Mouse (Mus musculus): Measurements from ENCODE around the gene Eml2. TPM values are rescaled to one million over a fixed set of nuclear protein-coding genes. Genes with fewer than 3 reads are reported as not detected.

The Eml2 gene
- polyA plus RNA-seq, 1 experiment: 0.25 TPM

GRCm38 (mm10) chr7:19179936-19180335 lies 3.7 kb downstream of the Eml2 start:
- TF ChIP-seq TAL1 (IDR thresholded peaks at IDR 0.05; ENCODE audit: low read length): no peak
- TF ChIP-seq GATA1 (IDR thresholded peaks at IDR 0.05; ENCODE audit: low read length): no peak

DNA sequence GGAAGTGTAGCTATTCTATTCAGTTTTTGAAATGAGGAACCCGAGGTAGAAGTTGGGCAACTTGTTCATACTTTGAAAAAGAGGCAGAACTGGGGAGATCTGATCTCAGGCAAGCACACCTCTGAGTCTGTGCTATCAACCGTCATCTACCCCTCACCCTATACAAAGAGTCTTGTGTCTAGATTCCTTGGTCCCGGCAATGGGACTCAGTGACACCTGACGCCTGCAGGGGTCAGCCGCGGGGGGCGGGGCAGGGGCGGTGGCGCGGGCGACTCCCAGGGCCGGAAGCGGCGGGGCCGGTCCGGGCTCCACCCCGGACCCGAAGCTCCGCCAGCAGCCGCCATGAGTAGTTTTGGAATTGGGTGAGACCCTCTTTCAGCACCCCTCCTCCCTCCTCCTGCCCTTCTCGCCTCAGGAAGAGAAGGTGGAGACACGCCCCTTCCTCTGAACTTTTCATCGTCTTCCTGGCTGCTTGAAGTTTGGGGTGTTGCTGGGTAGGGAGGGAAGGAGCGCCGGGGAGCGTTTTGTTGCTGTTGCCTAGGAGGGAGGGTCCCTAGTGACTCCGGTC lies 4.7 kb downstream of the Eml2 start:
- TF ChIP-seq GATA1 (IDR thresholded peaks at IDR 0.05; ENCODE audit: low read length) (no peak), TAL1 (IDR thresholded peaks at IDR 0.05; ENCODE audit: low read length) (no peak)
- peak overlapping the region; percentile 67 for H3K4me3 ChIP-seq (replicated peaks)
- H3K36me3 ChIP-seq (ENCODE audit: control insufficient read depth): peaks cover 2% of the 10 kb centered on the region; the same call in 1 of the 2 replicates
- H3K9me3 ChIP-seq (ENCODE audit: control insufficient read depth, low read length): peaks cover 9% of the 10 kb centered on the region
- peaks cover 45% of the 10 kb centered on the region for H3K4me1 ChIP-seq (ENCODE audit: control insufficient read depth)
- peaks cover 57% of the 10 kb centered on the region for H3K27me3 ChIP-seq (ENCODE audit: control insufficient read depth)

More at GRCm38 (mm10) chr7:19179936-19180335, 3.7 kb downstream of the Eml2 start:
- Histone ChIP-seq H3K36me3 (ENCODE audit: control insufficient read depth) (peaks cover 2% of the 10 kb centered on the region; the same call in 1 of the 2 replicates), H3K4me1 (ENCODE audit: control insufficient read depth) (peaks cover 45% of the 10 kb centered on the region), H3K27me3 (ENCODE audit: control insufficient read depth) (peaks cover 66% of the 10 kb centered on the region), H3K9me3 (ENCODE audit: control insufficient read depth, low read length) (peaks cover 9% of the 10 kb centered on the region), H3K4me3 (replicated peaks) (no peak overlapping the region)

DNA sequence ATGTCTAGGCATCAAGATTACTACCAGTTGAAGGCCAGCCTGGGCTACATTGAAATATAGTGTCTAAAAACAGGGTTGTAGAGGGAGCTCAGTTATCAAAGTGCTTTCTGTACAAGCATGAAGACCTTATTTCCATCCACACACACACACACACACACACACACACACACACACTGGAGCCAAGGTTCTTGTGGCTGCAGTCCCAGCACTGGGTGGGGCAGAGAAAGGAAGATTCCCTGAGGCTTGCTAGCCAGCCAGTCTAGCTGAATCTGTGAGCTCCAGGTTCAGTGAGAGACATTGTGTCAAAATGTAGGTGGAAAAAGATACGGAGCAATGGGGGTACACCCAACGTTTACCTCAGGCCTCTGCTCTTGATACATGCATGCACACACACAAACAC lies 8.0 kb downstream of the Eml2 start:
- TF ChIP-seq GATA1 (IDR thresholded peaks at IDR 0.05; ENCODE audit: low read length) (no peak), TAL1 (IDR thresholded peaks at IDR 0.05; ENCODE audit: low read length) (no peak)
- H3K4me1 ChIP-seq (ENCODE audit: control insufficient read depth): peaks cover 27% of the 10 kb centered on the region
- peaks cover 2% of the 10 kb centered on the region; the same call in 1 of the 2 replicates for H3K36me3 ChIP-seq (ENCODE audit: control insufficient read depth)
- H3K4me3 ChIP-seq (replicated peaks): no peak overlapping the region
- H3K9me3 ChIP-seq (ENCODE audit: control insufficient read depth, low read length): no peaks in the 10 kb centered on the region; the same call in 1 of the 2 replicates
- H3K27me3 ChIP-seq (ENCODE audit: control insufficient read depth): peaks cover 24% of the 10 kb centered on the region

DNA sequence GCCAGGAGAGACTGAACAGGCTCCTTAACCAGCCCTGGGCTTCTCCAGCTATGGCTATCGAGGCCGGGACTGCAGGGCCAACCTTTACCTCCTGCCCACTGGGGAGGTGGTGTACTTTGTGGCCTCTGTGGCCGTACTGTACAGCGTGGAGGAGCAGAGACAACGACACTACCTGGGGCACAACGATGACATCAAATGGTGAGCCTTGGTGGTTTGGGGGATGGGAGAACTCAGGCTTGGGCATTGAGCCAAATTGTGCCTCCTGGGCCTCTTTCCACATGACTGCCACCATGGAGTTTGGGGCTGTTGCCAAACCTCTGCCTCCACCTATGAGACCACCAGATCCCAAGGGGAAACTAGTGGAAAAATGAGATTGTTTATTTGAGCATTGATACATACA lies 8.5 kb downstream of the Eml2 start:
- Histone ChIP-seq H3K4me1 (ENCODE audit: control insufficient read depth) (peaks cover 22% of the 10 kb centered on the region), H3K9me3 (ENCODE audit: control insufficient read depth, low read length) (no peaks in the 10 kb centered on the region), H3K4me3 (replicated peaks) (no peak overlapping the region), H3K27me3 (ENCODE audit: control insufficient read depth) (peaks cover 19% of the 10 kb centered on the region), H3K36me3 (ENCODE audit: control insufficient read depth) (peaks cover 2% of the 10 kb centered on the region; the same call in 1 of the 2 replicates)
- TF ChIP-seq TAL1 (IDR thresholded peaks at IDR 0.05; ENCODE audit: low read length): no peak
- TF ChIP-seq GATA1 (IDR thresholded peaks at IDR 0.05; ENCODE audit: low read length): no peak

GRCm38 (mm10) chr7:19194676-19195075 lies 18.5 kb downstream of the Eml2 start:
- peaks cover 3% of the 10 kb centered on the region; the same call in 1 of the 2 replicates for H3K9me3 ChIP-seq (ENCODE audit: control insufficient read depth, low read length)
- TF ChIP-seq TAL1 (IDR thresholded peaks at IDR 0.05; ENCODE audit: low read length) (no peak), GATA1 (IDR thresholded peaks at IDR 0.05; ENCODE audit: low read length) (no peak)
- H3K4me3 ChIP-seq (replicated peaks): no peak overlapping the region
- peaks cover 4% of the 10 kb centered on the region; the same call in 1 of the 2 replicates for H3K4me1 ChIP-seq (ENCODE audit: control insufficient read depth)
- H3K36me3 ChIP-seq (ENCODE audit: control insufficient read depth): peaks cover 12% of the 10 kb centered on the region; the same call in 1 of the 2 replicates
- no peaks in the 10 kb centered on the region for H3K27me3 ChIP-seq (ENCODE audit: control insufficient read depth)

DNA sequence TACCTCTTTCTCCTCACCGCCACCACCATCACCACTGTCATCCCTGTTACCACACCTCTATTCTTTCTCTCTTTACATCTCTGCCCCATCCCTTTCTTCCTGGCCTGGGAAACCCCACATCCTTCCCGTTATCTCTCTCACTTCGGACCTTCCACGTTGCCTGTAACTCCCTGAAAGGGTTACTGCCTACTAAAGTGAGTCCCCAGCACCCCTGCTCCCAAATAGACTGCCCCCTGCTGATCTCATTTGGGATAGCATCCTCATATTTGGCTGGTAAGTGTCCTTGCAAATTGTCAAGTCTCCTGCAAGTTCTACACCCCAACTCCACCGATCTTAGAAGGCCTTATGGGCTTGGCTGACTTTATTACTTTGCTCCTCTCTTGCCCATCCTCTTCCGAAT lies 20.5 kb downstream of the Eml2 start:
- Histone ChIP-seq H3K36me3 (ENCODE audit: control insufficient read depth) (peaks cover 13% of the 10 kb centered on the region; the same call in 1 of the 2 replicates), H3K27me3 (ENCODE audit: control insufficient read depth) (no peaks in the 10 kb centered on the region), H3K4me3 (replicated peaks) (no peak overlapping the region), H3K4me1 (ENCODE audit: control insufficient read depth) (peaks cover 4% of the 10 kb centered on the region), H3K9me3 (ENCODE audit: control insufficient read depth, low read length) (peaks cover 3% of the 10 kb centered on the region; the same call in 1 of the 2 replicates)
- TF ChIP-seq GATA1 (IDR thresholded peaks at IDR 0.05; ENCODE audit: low read length) (no peak), TAL1 (IDR thresholded peaks at IDR 0.05; ENCODE audit: low read length) (no peak)

- peaks cover 8% of the 10 kb centered on the region; the same call in 1 of the 2 replicates for H3K36me3 ChIP-seq (ENCODE audit: control insufficient read depth)
- TF ChIP-seq GATA1 (IDR thresholded peaks at IDR 0.05; ENCODE audit: low read length): no peak
- TF ChIP-seq TAL1 (IDR thresholded peaks at IDR 0.05; ENCODE audit: low read length): no peak
- H3K9me3 ChIP-seq (ENCODE audit: control insufficient read depth, low read length): peaks cover 3% of the 10 kb centered on the region; the same call in 1 of the 2 replicates
- peaks cover 12% of the 10 kb centered on the region for H3K4me1 ChIP-seq (ENCODE audit: control insufficient read depth)
- no peaks in the 10 kb centered on the region for H3K27me3 ChIP-seq (ENCODE audit: control insufficient read depth)
- H3K4me3 ChIP-seq (replicated peaks): no peak overlapping the region
Observed at GRCm38 (mm10) chr7:19197985-19198384, 21.8 kb downstream of the Eml2 start.

DNA sequence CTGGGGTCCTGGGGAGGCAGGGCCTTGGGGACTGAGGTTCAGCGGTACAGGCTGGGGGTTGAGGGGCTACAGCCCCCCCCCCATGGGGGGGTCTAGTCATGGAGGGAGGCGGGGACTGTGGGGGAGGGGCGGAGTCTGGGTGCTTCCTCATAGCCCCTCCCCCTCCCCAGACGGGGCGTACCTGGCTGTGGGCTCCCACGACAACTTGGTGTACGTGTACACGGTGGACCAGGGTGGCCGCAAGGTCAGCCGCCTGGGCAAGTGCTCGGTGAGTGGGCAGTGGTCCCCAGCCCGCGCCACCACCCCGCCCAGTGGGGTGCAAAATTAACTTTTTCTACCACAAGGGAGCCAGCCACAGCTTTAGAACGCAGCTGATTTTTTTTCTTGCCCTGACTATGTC lies 25.4 kb downstream of the Eml2 start:
- Histone ChIP-seq H3K27me3 (ENCODE audit: control insufficient read depth) (no peaks in the 10 kb centered on the region), H3K4me1 (ENCODE audit: control insufficient read depth) (peaks cover 12% of the 10 kb centered on the region), H3K36me3 (ENCODE audit: control insufficient read depth) (peaks cover 2% of the 10 kb centered on the region; the same call in 1 of the 2 replicates), H3K9me3 (ENCODE audit: control insufficient read depth, low read length) (no peaks in the 10 kb centered on the region), H3K4me3 (replicated peaks) (no peak overlapping the region)
- no peak for TF ChIP-seq TAL1 (IDR thresholded peaks at IDR 0.05; ENCODE audit: low read length)
- TF ChIP-seq GATA1 (IDR thresholded peaks at IDR 0.05; ENCODE audit: low read length): no peak

DNA sequence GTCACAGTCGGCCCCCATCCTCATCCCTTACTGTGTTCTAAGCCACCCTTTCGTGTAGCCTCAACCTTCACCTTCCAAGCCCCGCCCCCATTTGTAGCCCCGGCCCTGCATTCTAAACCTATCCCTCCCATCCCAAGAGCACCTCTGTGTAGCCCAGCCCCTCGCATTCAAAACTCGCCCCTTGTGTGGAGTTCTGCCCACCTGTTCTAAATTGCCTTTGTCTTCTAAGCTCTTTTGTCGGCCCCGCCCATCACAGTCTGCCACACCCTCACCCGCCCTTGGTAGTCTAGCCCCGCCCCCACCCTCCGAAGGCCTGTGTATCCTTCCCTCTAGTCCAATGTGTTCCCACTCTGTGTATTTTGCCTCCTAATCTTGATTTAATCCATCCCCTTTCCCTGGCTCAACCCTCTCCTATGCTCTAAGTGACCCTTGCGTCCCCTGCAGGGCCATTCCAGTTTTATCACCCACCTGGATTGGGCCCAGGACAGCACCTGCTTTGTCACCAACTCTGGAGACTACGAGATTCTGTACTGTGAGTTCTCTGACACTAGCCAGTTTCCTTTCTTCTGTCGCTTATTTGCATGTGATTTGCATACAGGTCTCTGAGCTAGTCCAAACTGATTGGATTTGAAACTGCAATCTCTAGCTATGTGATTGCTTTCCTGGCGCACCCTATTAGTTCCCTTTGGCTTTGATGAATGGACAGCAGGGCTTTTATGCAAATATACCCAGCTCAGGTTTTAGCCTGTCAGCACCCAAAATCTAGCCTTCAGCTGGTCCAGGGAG lies 26.0 kb downstream of the Eml2 start:
- Histone ChIP-seq H3K36me3 (ENCODE audit: control insufficient read depth) (peaks cover 2% of the 10 kb centered on the region; the same call in 1 of the 2 replicates), H3K4me1 (ENCODE audit: control insufficient read depth) (peaks cover 12% of the 10 kb centered on the region), H3K4me3 (replicated peaks) (no peak overlapping the region), H3K9me3 (ENCODE audit: control insufficient read depth, low read length) (no peaks in the 10 kb centered on the region), H3K27me3 (ENCODE audit: control insufficient read depth) (no peaks in the 10 kb centered on the region)
- TF ChIP-seq TAL1 (IDR thresholded peaks at IDR 0.05; ENCODE audit: low read length) (no peak), GATA1 (IDR thresholded peaks at IDR 0.05; ENCODE audit: low read length) (no peak)
